Mouse (Mus musculus) intestine, embryonic 16.5 days (tissue): ENCODE results near the gene Tsc2. TPM values are rescaled to one million over a fixed set of nuclear protein-coding genes. Genes with fewer than 3 reads are reported as not detected.

Experiments
- microRNA-seq: library from miRNA; unstranded; fragments of <30 nt; microRNA quantifications from one replicate; pipeline ENCODE4, GENCODE M21; 2016
- polyA plus RNA-seq: library from polyadenylated mRNA; unstranded; fragments of >200 nt; fragmentation: Nextera tagmentation; extraction: Ambion mirVana; gene quantifications from 2 replicates; pipeline ENCODE4 v1.2.1, GENCODE M21; 2015

Gene Tsc2
- polyA plus RNA-seq, 1 experiment from 2014 or later: 38.5 TPM

Small RNA genes lying within 50 kb of the gene (microRNA-seq; reads per million reads assigned to microRNA genes)
- not detected for gene Gm24589

Other genes with a start within 250 kb of the Tsc2 start
- 233 and 248 TPM in 2 replicates for gene Rnps1, start 218.1 kb downstream of the Tsc2 start, polyA plus RNA-seq
- 159 and 161 TPM in 2 replicates for gene Eci1, start 206.0 kb downstream of the Tsc2 start, polyA plus RNA-seq
- 1.5 and 1.8 TPM in 2 replicates for gene Dnase1l2, start 189.5 kb downstream of the Tsc2 start, polyA plus RNA-seq
- 26.1 and 27.1 TPM in 2 replicates for gene E4f1, start 162.3 kb downstream of the Tsc2 start, polyA plus RNA-seq
- 83.8 and 87.1 TPM in 2 replicates for gene Pgp, start 162.2 kb downstream of the Tsc2 start, polyA plus RNA-seq
- gene Bricd5, start 158.7 kb downstream of the Tsc2 start, polyA plus RNA-seq: 0.34 and 0.40 TPM in 2 replicates
- 25.1 and 26.0 TPM in 2 replicates for gene Mlst8, start 153.6 kb downstream of the Tsc2 start, polyA plus RNA-seq
- 1.1 and 1.4 TPM in 2 replicates for gene Caskin1, start 144.0 kb downstream of the Tsc2 start, polyA plus RNA-seq
- 81.9 and 87.6 TPM in 2 replicates for gene Traf7, start 104.7 kb downstream of the Tsc2 start, polyA plus RNA-seq
- 5.2 and 6.6 TPM in 2 replicates for gene Rab26, start 98.4 kb downstream of the Tsc2 start, polyA plus RNA-seq
- gene Pkd1, start 82.8 kb downstream of the Tsc2 start, polyA plus RNA-seq: 12.2 and 13.5 TPM in 2 replicates
- 17.2 and 18.1 TPM in 2 replicates for gene Nthl1, start 50 bp upstream of the Tsc2 start, polyA plus RNA-seq
- gene Slc9a3r2, start 17.7 kb upstream of the Tsc2 start, polyA plus RNA-seq: 37.5 and 38.6 TPM in 2 replicates
- gene Npw, start 25.8 kb upstream of the Tsc2 start, polyA plus RNA-seq: 0.29 TPM in 1 of 2 replicates, not detected in the other
- gene Zfp598, start 37.1 kb upstream of the Tsc2 start, polyA plus RNA-seq: 11.0 and 15.4 TPM in 2 replicates
- 6.0 and 6.9 TPM in 2 replicates for gene Syngr3, start 57.3 kb upstream of the Tsc2 start, polyA plus RNA-seq
- gene Gfer, start 63.5 kb upstream of the Tsc2 start, polyA plus RNA-seq: 47.3 and 48.5 TPM in 2 replicates
- 17.7 and 19.0 TPM in 2 replicates for gene Noxo1, start 63.6 kb upstream of the Tsc2 start, polyA plus RNA-seq
- 63.5 and 68.4 TPM in 2 replicates for gene Tbl3, start 75.0 kb upstream of the Tsc2 start, polyA plus RNA-seq
- 0.15 TPM in 1 of 2 replicates, not detected in the other for gene Rnf151, start 85.4 kb upstream of the Tsc2 start, polyA plus RNA-seq
- 1,425 and 1,515 TPM in 2 replicates for gene Rps2, start 85.5 kb upstream of the Tsc2 start, polyA plus RNA-seq
- 376 and 382 TPM in 2 replicates for gene Ndufb10, start 91.8 kb upstream of the Tsc2 start, polyA plus RNA-seq
- gene Rpl3l, start 95.2 kb upstream of the Tsc2 start, polyA plus RNA-seq: not detected in 2 replicates
- 28.8 and 32.8 TPM in 2 replicates for gene Msrb1, start 104.0 kb upstream of the Tsc2 start, polyA plus RNA-seq
- gene Hs3st6, start 120.4 kb upstream of the Tsc2 start, polyA plus RNA-seq: 0.28 and 0.39 TPM in 2 replicates
- gene Meiob, start 171.7 kb upstream of the Tsc2 start, polyA plus RNA-seq: not detected in 2 replicates
- 86.5 and 95.5 TPM in 2 replicates for gene Hagh, start 207.5 kb upstream of the Tsc2 start, polyA plus RNA-seq
- gene Fahd1, start 217.7 kb upstream of the Tsc2 start, polyA plus RNA-seq: 115 and 132 TPM in 2 replicates
- gene Igfals, start 233.4 kb upstream of the Tsc2 start, polyA plus RNA-seq: 6.2 and 7.4 TPM in 2 replicates